Mouse (Mus musculus): ENCODE results near the gene Ralb. TPM values are rescaled to one million over a fixed set of nuclear protein-coding genes. Genes with fewer than 3 reads are reported as not detected.

Ralb gene
- total and polyA plus RNA-seq, 2 experiments from 2014 or later, result 41.9 to 63.2 TPM

DNA sequence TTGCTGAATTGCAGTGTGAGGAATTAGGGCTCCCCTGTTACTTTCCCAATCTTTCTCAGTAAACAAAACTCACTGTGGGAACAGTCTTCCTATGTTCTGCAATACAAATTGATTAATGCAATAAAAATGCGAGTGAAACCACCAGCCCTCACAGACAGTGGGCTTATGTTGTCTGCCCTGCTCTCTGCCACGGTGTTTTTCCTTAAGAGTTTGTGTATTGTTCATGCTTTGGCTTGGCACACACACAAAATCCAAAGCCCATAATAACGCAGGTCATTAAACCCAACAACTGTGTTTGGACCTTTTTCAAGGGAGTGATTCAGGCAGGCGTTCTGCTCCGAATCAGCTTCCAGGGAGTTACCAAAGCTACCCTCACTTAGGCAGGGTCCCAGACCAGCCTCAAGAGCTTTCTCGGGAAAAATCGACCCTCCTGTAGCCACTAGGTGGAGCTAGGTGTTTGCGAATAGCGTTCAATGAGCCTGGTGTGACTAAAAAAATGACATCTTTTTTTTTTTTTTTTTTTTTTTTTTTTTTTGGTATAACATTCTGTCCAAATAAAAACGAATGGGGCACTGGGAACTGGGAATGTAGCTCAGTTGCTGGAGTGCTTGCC lies 46.5 kb downstream of the Ralb start:
- H3K4me1 ChIP-seq (ENCODE audit: insufficient read depth, low read length), result no peaks in the 10 kb centered on the region
- H3K4me2 ChIP-seq (ENCODE audit: low read depth, low read length, poor library complexity, severe bottlenecking), result no peak overlapping the region
- TF ChIP-seq CTCF (IDR thresholded peaks at IDR 0.05), result peak; percentile 82
- WGBS, result 15% methylated on average over 10 of the region's 10 CpGs
- ATAC-seq (ENCODE audit: low FRiP score), result no peak
- H3K36me3 ChIP-seq (ENCODE audit: insufficient read depth, low read length), result no peaks in the 10 kb centered on the region
- DNase-seq (ENCODE audit: low spot score), result peak; percentile 84
- H3K9me3 ChIP-seq (ENCODE audit: low read length), result no peaks in the 10 kb centered on the region
- no peak overlapping the region for H3K27ac ChIP-seq (ENCODE audit: low read depth, low read length)
- H3K9ac ChIP-seq (replicated peaks; ENCODE audit: low read length, poor library complexity, severe bottlenecking), result no peak overlapping the region
- no peak overlapping the region for H3K4me3 ChIP-seq (ENCODE audit: low read depth, low read length)
- H3K27me3 ChIP-seq (ENCODE audit: insufficient read depth, low read length), result peaks cover 3% of the 10 kb centered on the region; the same call in 1 of the 2 replicates

GRCm38 (mm10) chr1:119457528-119457855 lies 47.1 kb downstream of the Ralb start:
- 76% methylated on average over 5 of the region's 5 CpGs for WGBS
- H3K9ac ChIP-seq (replicated peaks; ENCODE audit: low read length, poor library complexity, severe bottlenecking), result no peak overlapping the region
- no peak for TF ChIP-seq CTCF (IDR thresholded peaks at IDR 0.05)
- H3K4me3 ChIP-seq (ENCODE audit: low read depth, low read length), result no peak overlapping the region
- no peaks in the 10 kb centered on the region for H3K4me1 ChIP-seq (ENCODE audit: insufficient read depth, low read length)
- no peak overlapping the region for H3K27ac ChIP-seq (ENCODE audit: low read depth, low read length)
- DNase-seq (ENCODE audit: low spot score) (no peak), ATAC-seq (ENCODE audit: low FRiP score) (0 out of 2 replicates have a peak, but pooled peaks have one; percentile 15)
- no peak overlapping the region for H3K4me2 ChIP-seq (ENCODE audit: low read depth, low read length, poor library complexity, severe bottlenecking)
- H3K9me3 ChIP-seq (ENCODE audit: low read length), result no peaks in the 10 kb centered on the region
- peaks cover 3% of the 10 kb centered on the region; the same call in 1 of the 2 replicates for H3K27me3 ChIP-seq (ENCODE audit: insufficient read depth, low read length)
- H3K36me3 ChIP-seq (ENCODE audit: insufficient read depth, low read length), result no peaks in the 10 kb centered on the region

DNA sequence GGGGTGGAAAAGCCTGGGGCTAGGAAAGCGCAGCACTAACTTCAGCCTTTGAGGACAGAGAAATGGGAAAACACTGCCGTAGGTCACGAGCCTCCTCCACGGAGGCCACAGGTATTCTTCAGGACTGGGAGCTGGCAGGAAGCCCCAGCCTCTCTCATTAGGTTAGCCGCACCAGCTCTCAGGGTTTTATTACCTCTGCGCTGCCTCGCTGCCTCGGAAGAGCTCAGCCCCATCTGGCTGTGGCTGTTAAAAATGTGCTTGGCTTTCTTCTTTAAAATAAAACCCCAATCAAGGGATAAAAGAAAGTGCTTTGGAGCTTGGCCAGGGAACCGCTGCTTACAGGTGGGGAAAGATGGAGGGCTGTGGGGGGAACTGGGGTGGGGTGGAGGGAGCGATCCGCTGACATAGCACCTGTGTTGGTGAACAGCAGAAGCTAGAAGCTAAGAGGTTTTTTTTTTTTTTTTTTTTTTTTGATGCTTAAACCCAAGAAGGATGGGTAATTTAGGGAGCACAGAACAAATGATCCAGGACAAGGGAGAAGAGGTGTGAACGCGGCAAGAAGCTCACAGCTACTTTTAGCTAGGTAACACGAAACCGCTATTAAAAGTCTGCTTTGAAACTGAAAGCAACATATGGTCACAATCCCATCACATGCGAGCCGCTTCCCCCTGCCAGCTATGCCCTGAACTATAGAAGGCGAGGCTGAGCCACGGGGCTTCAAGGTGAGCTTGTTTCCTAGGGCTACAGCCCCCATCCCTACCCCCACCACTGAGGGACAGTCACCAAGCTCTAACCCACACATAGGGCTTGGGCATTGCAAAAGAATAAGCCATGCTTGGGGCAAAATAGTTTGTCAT lies 47.7 kb downstream of the Ralb start:
- Histone ChIP-seq H3K36me3 (ENCODE audit: insufficient read depth, low read length) (no peaks in the 10 kb centered on the region), H3K9ac (replicated peaks; ENCODE audit: low read length, poor library complexity, severe bottlenecking) (no peak overlapping the region), H3K27ac (ENCODE audit: low read depth, low read length) (no peak overlapping the region), H3K4me3 (ENCODE audit: low read depth, low read length) (no peak overlapping the region), H3K27me3 (ENCODE audit: insufficient read depth, low read length) (peaks cover 3% of the 10 kb centered on the region; the same call in 1 of the 2 replicates), H3K4me2 (ENCODE audit: low read depth, low read length, poor library complexity, severe bottlenecking) (no peak overlapping the region), H3K9me3 (ENCODE audit: low read length) (no peaks in the 10 kb centered on the region), H3K4me1 (ENCODE audit: insufficient read depth, low read length) (no peaks in the 10 kb centered on the region)
- TF ChIP-seq CTCF (IDR thresholded peaks at IDR 0.05), result peak; percentile 43
- WGBS, result 56% methylated on average over 19 of the region's 19 CpGs
- DNase-seq (ENCODE audit: low spot score), result peak; percentile 40
- 0 out of 2 replicates have a peak, but pooled peaks have one; percentile 15 for ATAC-seq (ENCODE audit: low FRiP score)

DNA sequence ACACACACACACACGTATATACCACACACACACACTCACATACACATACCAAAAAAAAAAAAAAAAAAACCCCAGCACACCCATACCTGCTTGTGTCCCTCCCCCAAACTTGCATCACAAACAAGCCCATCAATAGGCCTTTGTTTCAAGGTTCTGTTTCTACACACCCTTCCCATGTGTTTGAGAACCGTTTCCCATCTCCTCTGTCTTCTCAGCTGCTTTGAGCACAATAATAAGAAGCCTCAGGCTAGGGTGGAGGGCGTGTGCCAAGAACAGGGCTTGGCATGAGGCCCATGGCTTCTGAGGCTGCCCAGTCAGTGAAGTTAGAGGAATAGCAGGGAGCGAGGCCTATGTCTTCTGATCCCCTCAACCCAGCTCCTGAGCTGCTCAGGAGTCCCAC lies 50.9 kb downstream of the Ralb start:
- ATAC-seq (ENCODE audit: low FRiP score), result no peak
- WGBS, result 70% methylated on average over 4 of the region's 4 CpGs
- Histone ChIP-seq H3K4me1 (ENCODE audit: insufficient read depth, low read length) (no peaks in the 10 kb centered on the region), H3K27me3 (ENCODE audit: insufficient read depth, low read length) (peaks cover 3% of the 10 kb centered on the region; the same call in 1 of the 2 replicates), H3K9ac (replicated peaks; ENCODE audit: low read length, poor library complexity, severe bottlenecking) (no peak overlapping the region), H3K36me3 (ENCODE audit: insufficient read depth, low read length) (no peaks in the 10 kb centered on the region), H3K27ac (ENCODE audit: low read depth, low read length) (no peak overlapping the region), H3K4me2 (ENCODE audit: low read depth, low read length, poor library complexity, severe bottlenecking) (no peak overlapping the region), H3K4me3 (ENCODE audit: low read depth, low read length) (no peak overlapping the region), H3K9me3 (ENCODE audit: low read length) (no peaks in the 10 kb centered on the region)
- TF ChIP-seq CTCF (IDR thresholded peaks at IDR 0.05), result no peak
- DNase-seq (ENCODE audit: low spot score), result peak; percentile 55

GRCm38 (mm10) chr1:119451417-119451816 lies 53.2 kb downstream of the Ralb start:
- H3K4me2 ChIP-seq (ENCODE audit: low read depth, low read length, poor library complexity, severe bottlenecking), result no peak overlapping the region
- ATAC-seq (ENCODE audit: low FRiP score), result no peak
- no peak for DNase-seq (ENCODE audit: low spot score)

More at GRCm38 (mm10) chr1:119451417-119451816, 53.2 kb downstream of the Ralb start:
- Histone ChIP-seq H3K36me3 (ENCODE audit: insufficient read depth, low read length) (no peaks in the 10 kb centered on the region), H3K4me1 (ENCODE audit: insufficient read depth, low read length) (no peaks in the 10 kb centered on the region), H3K9ac (replicated peaks; ENCODE audit: low read length, poor library complexity, severe bottlenecking) (no peak overlapping the region), H3K4me3 (ENCODE audit: low read depth, low read length) (no peak overlapping the region), H3K27me3 (ENCODE audit: insufficient read depth, low read length) (peaks cover 3% of the 10 kb centered on the region; the same call in 1 of the 2 replicates), H3K27ac (ENCODE audit: low read depth, low read length) (no peak overlapping the region), H3K9me3 (ENCODE audit: low read length) (no peaks in the 10 kb centered on the region)
- WGBS, result 54% methylated on average over 10 of the region's 10 CpGs
- no peak for TF ChIP-seq CTCF (IDR thresholded peaks at IDR 0.05)
